Mouse (Mus musculus) MEL (cell line): Measurements from ENCODE around the gene Klf15.

ENCODE experiments used
- CTCF ChIP-seq, 3 experiments: IDR thresholded peaks in 2 of 3; conservative IDR thresholded peaks in 1 of 3; 2 replicates each; pipeline ENCODE4 v1.5.1; 2011 to 2012; ENCODE audit warnings: low read length in 3 of 3, low read depth in 2 of 3, mild to moderate bottlenecking in 2 of 3, improper control_type of control experiment in 1 of 3, inconsistent platforms in 1 of 3, mixed read lengths in 1 of 3, moderate library complexity in 1 of 3; ENCODE audit not compliant: control insufficient read depth in 1 of 3, insufficient read depth in 1 of 3, poor library complexity in 1 of 3, severe bottlenecking in 1 of 3
- E2F4 ChIP-seq: IDR thresholded peaks from 2 replicates; pipeline ENCODE4 v1.6.1; 2011; ENCODE audit warnings: low read depth, low read length, improper control_type of control experiment, borderline replicate concordance
- GATA1 ChIP-seq: IDR thresholded peaks from 2 replicates; pipeline ENCODE4 v1.6.1; 2011; ENCODE audit warnings: low read depth, low read length, improper control_type of control experiment
- ZKSCAN1 ChIP-seq: IDR thresholded peaks from 2 replicates; pipeline ENCODE4 v1.6.1; 2012; ENCODE audit warnings: low read depth, mild to moderate bottlenecking, inconsistent platforms, low read length, improper control_type of control experiment, moderate library complexity

- no peak for TF ChIP-seq ZKSCAN1
- TF ChIP-seq GATA1: no peak
- TF ChIP-seq CTCF (IDR thresholded peaks at IDR 0.05 in 2 of 3, conservative IDR thresholded peaks at IDR 0.05 in 1 of 3; ENCODE audit: control insufficient read depth in 1 of 3, insufficient read depth in 1 of 3, low read depth in 2 of 3, low read length in 3 of 3, poor library complexity in 1 of 3, severe bottlenecking in 1 of 3): no peak
- TF ChIP-seq E2F4: no peak
These were observed 9.8 kb upstream of the Klf15 start for GRCm38 (mm10) chr6:90452603-90453002.
